Mouse (Mus musculus) testis, adult 2 months (tissue): ENCODE measurements around the gene Prkcb.

Experiments used
- CTCF ChIP-seq: fragments of 200-500 bp; IDR thresholded peaks from 2 replicates; pipeline ENCODE4 v1.5.1; 2012; ENCODE audit warnings: low read depth, mild to moderate bottlenecking, inconsistent platforms, low read length, moderate library complexity; ENCODE audit not compliant: control insufficient read depth, insufficient read depth, insufficient replicate concordance
- POLR2A ChIP-seq: fragments of 200-500 bp; IDR thresholded peaks from 2 replicates; pipeline ENCODE4 v1.6.1; 2012; ENCODE audit warnings: low read depth, mild to moderate bottlenecking, inconsistent platforms, low read length, moderate library complexity; ENCODE audit not compliant: control insufficient read depth

GRCm38 (mm10) chr7:122389633-122390032, 101.1 kb downstream of the Prkcb start:
- no peak for TF ChIP-seq POLR2A
- no peak for TF ChIP-seq CTCF
